ENCODE assay signal across 29 mouse cellular contexts in genomic region chr5:38537845-38538244, GRCm38 (mm10). TPM values are rescaled to one million over a fixed set of nuclear protein-coding genes. Genes with fewer than 3 reads are reported as not detected.
A peak's percentile ranks its signal among the peaks of the same experiment; 100 is the strongest.
DNase-seq lines count a peak whose midpoint lies in the region; ATAC-seq lines count a peak whose summit lies in the region.
"Had no signal": no experiment of that assay in that cellular context is flagged by ENCODE, and none has a peak within 500 bp of the region (broad histone marks: within the 10 kb centered on the region; RNA-seq: fewer than 3 reads in every experiment).

No protein-coding gene starts in this region.

- H3K27me3 ChIP-seq in forebrain, embryonic 14.5 days (replicated peaks; ENCODE audit: control insufficient read depth, insufficient read depth, low read length): no peaks in the 10 kb centered on the region
- no peaks in the 10 kb centered on the region for H3K27me3 ChIP-seq in forebrain, embryonic 13.5 days
- no peaks in the 10 kb centered on the region for H3K27me3 ChIP-seq in hindbrain, embryonic 13.5 days
- H3K27me3 ChIP-seq in hindbrain, embryonic 10.5 days (ENCODE audit: insufficient read depth, poor library complexity, severe bottlenecking): no peaks in the 10 kb centered on the region
- no peaks in the 10 kb centered on the region for H3K27me3 ChIP-seq in midbrain, embryonic 14.5 days (ENCODE audit: control insufficient read depth, insufficient read depth, low read length)
- H3K27me3 ChIP-seq in midbrain, embryonic 16.5 days (ENCODE audit: control insufficient read depth, insufficient read depth, low read depth, low read length): no peaks in the 10 kb centered on the region
- no peaks in the 10 kb centered on the region for H3K27me3 ChIP-seq in hindbrain, embryonic 16.5 days (replicated peaks; ENCODE audit: control insufficient read depth, insufficient read depth, low read length)
- H3K27me3 ChIP-seq: embryonic facial prominence, embryonic 15.5 days; heart, embryonic 13.5 days; intestine, embryonic 15.5 days had no signal

- 87% methylated on average over 4 of the region's 4 CpGs for WGBS in forebrain, embryonic 14.5 days
- WGBS in forebrain, embryonic 13.5 days: 89% methylated on average over 4 of the region's 4 CpGs
- 82% methylated on average over 4 of the region's 4 CpGs for WGBS in hindbrain, embryonic 13.5 days
- 94% methylated on average over 4 of the region's 4 CpGs for WGBS in hindbrain, embryonic 10.5 days
- 83% methylated on average over 4 of the region's 4 CpGs for WGBS in midbrain, embryonic 14.5 days
- 86% methylated on average over 4 of the region's 4 CpGs for WGBS in midbrain, embryonic 16.5 days
- 83% methylated on average over 4 of the region's 4 CpGs for WGBS in hindbrain, embryonic 16.5 days

- no peak overlapping the region for H3K4me3 ChIP-seq in forebrain, embryonic 14.5 days (ENCODE audit: low read depth, low read length)
- no peak overlapping the region for H3K4me3 ChIP-seq in forebrain, embryonic 13.5 days
- no peak overlapping the region for H3K4me3 ChIP-seq in hindbrain, embryonic 13.5 days
- no peak overlapping the region for H3K4me3 ChIP-seq in hindbrain, embryonic 10.5 days
- no peak overlapping the region for H3K4me3 ChIP-seq in midbrain, embryonic 14.5 days (replicated peaks; ENCODE audit: low read depth, low read length)
- H3K4me3 ChIP-seq in midbrain, embryonic 16.5 days (ENCODE audit: low read depth, low read length): no peak overlapping the region
- H3K4me3 ChIP-seq in hindbrain, embryonic 16.5 days (ENCODE audit: low read length): no peak overlapping the region
- H3K4me3 ChIP-seq: embryonic facial prominence, embryonic 10.5 days; embryonic facial prominence, embryonic 15.5 days; heart, embryonic 13.5 days; intestine, embryonic 15.5 days; midbrain, embryonic 10.5 days had no signal

- no peaks in the 10 kb centered on the region for H3K9me3 ChIP-seq in forebrain, embryonic 14.5 days (replicated peaks; ENCODE audit: control insufficient read depth, low read length)
- no peaks in the 10 kb centered on the region for H3K9me3 ChIP-seq in forebrain, embryonic 13.5 days (replicated peaks)
- H3K9me3 ChIP-seq in hindbrain, embryonic 13.5 days: no peaks in the 10 kb centered on the region
- H3K9me3 ChIP-seq in hindbrain, embryonic 10.5 days: no peaks in the 10 kb centered on the region
- no peaks in the 10 kb centered on the region for H3K9me3 ChIP-seq in midbrain, embryonic 14.5 days (ENCODE audit: control insufficient read depth, low read length)
- H3K9me3 ChIP-seq in midbrain, embryonic 16.5 days (replicated peaks; ENCODE audit: control insufficient read depth, low read length, poor library complexity, severe bottlenecking): no peaks in the 10 kb centered on the region
- no peaks in the 10 kb centered on the region for H3K9me3 ChIP-seq in hindbrain, embryonic 16.5 days (ENCODE audit: control insufficient read depth, low read length)
- H3K9me3 ChIP-seq: embryonic facial prominence, embryonic 10.5 days; embryonic facial prominence, embryonic 15.5 days; G1E; heart, embryonic 13.5 days; intestine, embryonic 15.5 days; midbrain, embryonic 10.5 days had no signal

- ATAC-seq in forebrain, embryonic 14.5 days: no peak
- ATAC-seq in forebrain, embryonic 13.5 days: no peak
- ATAC-seq in hindbrain, embryonic 13.5 days (ENCODE audit: low FRiP score): no peak
- no peak for ATAC-seq in midbrain, embryonic 14.5 days (ENCODE audit: low FRiP score, low TSS enrichment)
- no peak for ATAC-seq in midbrain, embryonic 16.5 days
- ATAC-seq in hindbrain, embryonic 16.5 days: peak; percentile 43; the same call in 1 of the 2 replicates
- ATAC-seq: intestine, embryonic 15.5 days had no signal

- peak; percentile 33 for DNase-seq in forebrain, embryonic 14.5 days (ENCODE audit: low spot score)
- no peak for DNase-seq in hindbrain, embryonic 10.5 days (ENCODE audit: low spot score)
- DNase-seq in midbrain, embryonic 14.5 days: peak; percentile 46
- DNase-seq in frontal cortex, postnatal 36 days (ENCODE audit: low spot score in 2 of 2): no peak
- DNase-seq: adrenal gland, postnatal 10 days; cerebellum, adult 18-20 months; cerebellum, postnatal 25 days; heart, postnatal 10 days; kidney, adult 8-10 months; kidney, postnatal 4 days; liver; lung, adult 2 months; lung, postnatal 14 days; right cerebral cortex, postnatal 4 days; thymus, adult 18-20 months; thymus, postnatal 36 days had no signal

- no peak overlapping the region for H3K27ac ChIP-seq in forebrain, embryonic 14.5 days (ENCODE audit: low read depth, low read length)
- no peak overlapping the region for H3K27ac ChIP-seq in forebrain, embryonic 13.5 days
- H3K27ac ChIP-seq in hindbrain, embryonic 13.5 days: peak overlapping the region; percentile 46; the same call in 1 of the 2 replicates
- no peak overlapping the region for H3K27ac ChIP-seq in hindbrain, embryonic 10.5 days
- H3K27ac ChIP-seq in midbrain, embryonic 14.5 days (replicated peaks; ENCODE audit: low read depth, low read length): no peak overlapping the region
- no peak overlapping the region for H3K27ac ChIP-seq in midbrain, embryonic 16.5 days (ENCODE audit: low read length)
- H3K27ac ChIP-seq in hindbrain, embryonic 16.5 days (ENCODE audit: low read depth, low read length): 0 out of 2 replicates have a peak overlapping the region, but pooled peaks have one; percentile 31
- H3K27ac ChIP-seq: embryonic facial prominence, embryonic 10.5 days; embryonic facial prominence, embryonic 15.5 days; heart, embryonic 13.5 days; intestine, embryonic 15.5 days; kidney, postnatal 0 days; liver, embryonic 14.5 days; midbrain, embryonic 10.5 days; stomach, postnatal 0 days had no signal

- H3K4me1 ChIP-seq in forebrain, embryonic 14.5 days (ENCODE audit: control insufficient read depth, insufficient read depth, low read length): no peaks in the 10 kb centered on the region
- H3K4me1 ChIP-seq in forebrain, embryonic 13.5 days: 0 out of 2 replicates have a peak, but pooled peaks cover 3% of the 10 kb centered on the region
- H3K4me1 ChIP-seq in hindbrain, embryonic 13.5 days (replicated peaks): no peaks in the 10 kb centered on the region
- H3K4me1 ChIP-seq in hindbrain, embryonic 10.5 days (replicated peaks): no peaks in the 10 kb centered on the region
- H3K4me1 ChIP-seq in midbrain, embryonic 14.5 days (ENCODE audit: control insufficient read depth, insufficient read depth, low read length): no peaks in the 10 kb centered on the region
- no peaks in the 10 kb centered on the region for H3K4me1 ChIP-seq in midbrain, embryonic 16.5 days (ENCODE audit: control insufficient read depth, insufficient read depth, low read length)
- no peaks in the 10 kb centered on the region; the same call in 1 of the 2 replicates for H3K4me1 ChIP-seq in hindbrain, embryonic 16.5 days (ENCODE audit: control insufficient read depth, insufficient read depth, low read depth, low read length)
- H3K4me1 ChIP-seq: embryonic facial prominence, embryonic 10.5 days; embryonic facial prominence, embryonic 15.5 days; intestine, embryonic 15.5 days; midbrain, embryonic 10.5 days had no signal

- no peak overlapping the region for H3K9ac ChIP-seq in forebrain, embryonic 14.5 days (ENCODE audit: low read length)
- no peak overlapping the region for H3K9ac ChIP-seq in forebrain, embryonic 13.5 days
- no peak overlapping the region for H3K9ac ChIP-seq in hindbrain, embryonic 13.5 days
- H3K9ac ChIP-seq in midbrain, embryonic 14.5 days (replicated peaks; ENCODE audit: low read length): no peak overlapping the region
- H3K9ac ChIP-seq in midbrain, embryonic 16.5 days (ENCODE audit: low read depth, low read length): no peak overlapping the region
- H3K9ac ChIP-seq in hindbrain, embryonic 16.5 days (ENCODE audit: low read depth, low read length): no peak overlapping the region
- H3K9ac ChIP-seq: embryonic facial prominence, embryonic 15.5 days; heart, embryonic 13.5 days; intestine, embryonic 15.5 days; liver, embryonic 14.5 days had no signal

- no peak overlapping the region for H3K4me2 ChIP-seq in forebrain, embryonic 14.5 days (ENCODE audit: low read length)
- no peak overlapping the region for H3K4me2 ChIP-seq in forebrain, embryonic 13.5 days
- H3K4me2 ChIP-seq in hindbrain, embryonic 13.5 days: no peak overlapping the region
- H3K4me2 ChIP-seq in midbrain, embryonic 14.5 days (ENCODE audit: low read length): no peak overlapping the region
- H3K4me2 ChIP-seq in midbrain, embryonic 16.5 days (ENCODE audit: low read length): no peak overlapping the region
- H3K4me2 ChIP-seq in hindbrain, embryonic 16.5 days (ENCODE audit: low read length): no peak overlapping the region
- H3K4me2 ChIP-seq: embryonic facial prominence, embryonic 15.5 days; heart, embryonic 13.5 days; intestine, embryonic 15.5 days had no signal

- peaks cover 96% of the 10 kb centered on the region for H3K36me3 ChIP-seq in forebrain, embryonic 14.5 days (ENCODE audit: control insufficient read depth, insufficient read depth, low read length)
- peaks cover 98% of the 10 kb centered on the region for H3K36me3 ChIP-seq in forebrain, embryonic 13.5 days (ENCODE audit: poor library complexity, severe bottlenecking)
- peaks cover 97% of the 10 kb centered on the region for H3K36me3 ChIP-seq in hindbrain, embryonic 13.5 days
- peaks cover 100% of the 10 kb centered on the region for H3K36me3 ChIP-seq in hindbrain, embryonic 10.5 days
- peaks cover 94% of the 10 kb centered on the region for H3K36me3 ChIP-seq in midbrain, embryonic 14.5 days (ENCODE audit: control insufficient read depth, insufficient read depth, low read length)
- H3K36me3 ChIP-seq in midbrain, embryonic 16.5 days (ENCODE audit: control insufficient read depth, insufficient read depth, low read length): peaks cover 68% of the 10 kb centered on the region
- H3K36me3 ChIP-seq in hindbrain, embryonic 16.5 days (ENCODE audit: control insufficient read depth, insufficient read depth, low read length): peaks cover 59% of the 10 kb centered on the region

RNA-seq across cellular contexts. Expression of gene Wdr1, which starts 25.2 kb away (rescaled TPM):
- polyA plus RNA-seq in forebrain, embryonic 14.5 days (2014; fragmentation: Nextera tagmentation; extraction: Ambion mirVana): 184 and 203 TPM in 2 replicates
- 135 and 145 TPM in 2 replicates for polyA plus RNA-seq in forebrain, embryonic 13.5 days (2015; fragmentation: Nextera tagmentation; extraction: Ambion mirVana)
- 149 and 151 TPM in 2 replicates for polyA plus RNA-seq in hindbrain, embryonic 13.5 days (2015; fragmentation: Nextera tagmentation; extraction: Ambion mirVana)
- polyA plus RNA-seq in hindbrain, embryonic 10.5 days (2016; fragmentation: Nextera tagmentation; extraction: Ambion mirVana): 168 and 171 TPM in 2 replicates
- 186 and 194 TPM in 2 replicates for polyA plus RNA-seq in midbrain, embryonic 14.5 days (2014; fragmentation: Nextera tagmentation; extraction: Ambion mirVana)
- 217 and 221 TPM in 2 replicates for polyA plus RNA-seq in midbrain, embryonic 16.5 days (2015; fragmentation: Nextera tagmentation; extraction: Ambion mirVana)
- 202 and 210 TPM in 2 replicates for polyA plus RNA-seq in hindbrain, embryonic 16.5 days (2015; fragmentation: Nextera tagmentation; extraction: Ambion mirVana)

RNA-seq across cellular contexts. Expression of gene Slc2a9, which starts 34.9 kb away (rescaled TPM):
- 0.48 and 0.62 TPM in 2 replicates for polyA plus RNA-seq in forebrain, embryonic 14.5 days (2014; fragmentation: Nextera tagmentation; extraction: Ambion mirVana)
- 0.05 and 0.28 TPM in 2 replicates for polyA plus RNA-seq in forebrain, embryonic 13.5 days (2015; fragmentation: Nextera tagmentation; extraction: Ambion mirVana)
- polyA plus RNA-seq in hindbrain, embryonic 13.5 days (2015; fragmentation: Nextera tagmentation; extraction: Ambion mirVana): 0.13 and 0.19 TPM in 2 replicates
- polyA plus RNA-seq in hindbrain, embryonic 10.5 days (2016; fragmentation: Nextera tagmentation; extraction: Ambion mirVana): 0.11 and 0.44 TPM in 2 replicates
- polyA plus RNA-seq in midbrain, embryonic 14.5 days (2014; fragmentation: Nextera tagmentation; extraction: Ambion mirVana): 0.28 and 0.40 TPM in 2 replicates
- 0.23 and 0.73 TPM in 2 replicates for polyA plus RNA-seq in midbrain, embryonic 16.5 days (2015; fragmentation: Nextera tagmentation; extraction: Ambion mirVana)
- 0.44 and 0.77 TPM in 2 replicates for polyA plus RNA-seq in hindbrain, embryonic 16.5 days (2015; fragmentation: Nextera tagmentation; extraction: Ambion mirVana)

Comparison
In these comparisons a context has a peak if more than half of its experiments do, and no peak if none do; other contexts are left out.
1. H3K27ac ChIP-seq: peak in hindbrain, embryonic 13.5 days (single experiment) and hindbrain, embryonic 16.5 days (single experiment); none in forebrain, embryonic 14.5 days (single experiment), forebrain, embryonic 13.5 days (single experiment), hindbrain, embryonic 10.5 days (single experiment), midbrain, embryonic 14.5 days (single experiment) and midbrain, embryonic 16.5 days (single experiment).
2. DNase-seq: peak in forebrain, embryonic 14.5 days (single experiment) and midbrain, embryonic 14.5 days (single experiment); none in hindbrain, embryonic 10.5 days (single experiment) and frontal cortex, postnatal 36 days (0 of 2).